Mouse (Mus musculus): ENCODE results near the gene Fjx1.

- TF ChIP-seq CTCF (IDR thresholded peaks at IDR 0.05; ENCODE audit: insufficient read depth, low read length) (no peak), POLR2A (IDR thresholded peaks at IDR 0.05; ENCODE audit: borderline replicate concordance, extremely low read depth, low read depth, low read length) (no peak)
Measured at GRCm38 (mm10) chr2:102437357-102438030, 14.8 kb downstream of the Fjx1 start.

Data from lung, adult 2 months (tissue).